Mouse (Mus musculus) liver, adult 2 months (tissue): Measurements from ENCODE around the gene Cyb5b. TPM values are rescaled to one million over a fixed set of nuclear protein-coding genes. Genes with fewer than 3 reads are reported as not detected.

ENCODE experiments used
- DNase-seq: peaks from one replicate; pipeline ENCODE4 v3.0.0-alpha.2; 2011; ENCODE audit warnings: low read depth, low spot score; ENCODE audit errors: extremely low read depth
- H3K27ac ChIP-seq: fragments of 200-500 bp; replicated peaks from 2 replicates; pipeline ENCODE4 v1.5.1; 2012; ENCODE audit warnings: low read depth, mild to moderate bottlenecking, control low read depth, inconsistent platforms, low read length; ENCODE audit not compliant: insufficient read depth
- H3K27me3 ChIP-seq: fragments of 200-500 bp; 2 replicates; pipeline ENCODE4 v1.6.1; 2012; ENCODE audit warnings: mild to moderate bottlenecking, moderate library complexity, low read length, inconsistent platforms; ENCODE audit not compliant: control insufficient read depth, insufficient read depth
- H3K36me3 ChIP-seq: fragments of 200-500 bp; 2 replicates; pipeline ENCODE4 v1.6.1; 2012; ENCODE audit warnings: low read length, inconsistent platforms; ENCODE audit not compliant: control insufficient read depth, insufficient read depth
- H3K4me1 ChIP-seq: fragments of 200-500 bp; 2 replicates; pipeline ENCODE4 v1.6.1; 2011; ENCODE audit warnings: low read length; ENCODE audit not compliant: control insufficient read depth, insufficient read depth
- H3K4me3 ChIP-seq: fragments of 200-500 bp; 2 replicates; pipeline ENCODE4 v1.5.1; 2011; ENCODE audit warnings: low read depth, mild to moderate bottlenecking, control low read depth, low read length, moderate library complexity; ENCODE audit not compliant: insufficient read depth
- H3K79me2 ChIP-seq: fragments of 200-500 bp; 2 replicates; pipeline ENCODE4 v1.6.1; 2012; ENCODE audit warnings: inconsistent platforms, mild to moderate bottlenecking, low read length, moderate library complexity; ENCODE audit not compliant: control insufficient read depth, insufficient read depth
- H3K9ac ChIP-seq: fragments of 200-500 bp; 2 replicates; pipeline ENCODE4 v1.6.1; 2012; ENCODE audit warnings: low read depth, mild to moderate bottlenecking, control low read depth, inconsistent platforms, low read length
- CTCF ChIP-seq: fragments of 200-500 bp; IDR thresholded peaks from 2 replicates; pipeline ENCODE4 v1.5.1; 2011; ENCODE audit warnings: low read depth, low read length, control low read depth
- POLR2A ChIP-seq: fragments of 200-500 bp; IDR thresholded peaks from 2 replicates; pipeline ENCODE4 v1.6.1; 2011; ENCODE audit warnings: low read length, control low read depth; ENCODE audit not compliant: insufficient read depth; ENCODE audit errors: extremely low read depth
- WGBS: fragments of 180-500 bp; shearing (Covaris S2); methylation state at CpG from one replicate; pipeline ENCODE4 v1.1.7; 2018; 5-methylcytosine and 5-hydroxymethylcytosine counted together
- polyA plus RNA-seq: library from polyadenylated mRNA; depleted of rRNA; stranded (reverse); fragments of >200 nt; gene quantifications from 2 replicates; pipeline ENCODE4 v1.2.3, GENCODE M21; 2012
- total RNA-seq: library from RNA; depleted of rRNA; stranded (reverse); fragments of >200 nt; gene quantifications from 2 replicates; pipeline ENCODE4 v1.2.3, GENCODE M21; 2014

Cyb5b gene
- total and polyA plus RNA-seq, 2 experiments: 223 to 256 TPM

DNA sequence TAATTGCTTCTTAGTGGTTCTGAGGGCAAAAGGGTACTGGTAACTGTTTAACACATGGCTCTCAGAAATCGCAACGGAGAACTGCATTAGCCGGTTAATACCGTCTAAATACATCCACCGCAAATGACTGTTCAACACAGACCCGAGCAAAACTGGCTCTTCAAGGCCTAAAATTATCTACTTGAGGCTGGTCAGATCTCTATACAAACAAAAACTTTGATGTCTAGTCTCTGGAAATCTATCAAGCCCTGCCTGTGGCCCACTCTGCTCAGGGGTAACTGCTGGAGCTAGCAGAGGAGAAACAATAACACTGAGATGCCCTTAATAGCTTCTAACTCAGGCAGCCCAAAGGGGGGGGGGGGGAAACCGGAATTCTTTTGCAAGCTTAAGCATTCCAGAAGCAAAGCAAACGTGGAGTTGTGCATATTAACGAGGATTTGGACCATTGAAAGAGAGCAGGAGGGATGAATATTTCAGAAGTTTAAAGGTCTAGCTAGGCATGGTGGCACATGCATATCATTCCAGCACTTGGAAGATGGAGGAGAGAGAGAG, 27.3 kb upstream of the Cyb5b start:
- Histone ChIP-seq H3K9ac (no peak overlapping the region), H3K27ac (no peak overlapping the region), H3K79me2 (no peaks in the 10 kb centered on the region), H3K27me3 (no peaks in the 10 kb centered on the region), H3K36me3 (no peaks in the 10 kb centered on the region), H3K4me3 (no peak overlapping the region), H3K4me1 (peaks cover 18% of the 10 kb centered on the region)
- 27% methylated on average over 9 of the region's 9 CpGs for WGBS
- TF ChIP-seq POLR2A: no peak
- no peak for TF ChIP-seq CTCF
- peak; percentile 44 for DNase-seq

DNA sequence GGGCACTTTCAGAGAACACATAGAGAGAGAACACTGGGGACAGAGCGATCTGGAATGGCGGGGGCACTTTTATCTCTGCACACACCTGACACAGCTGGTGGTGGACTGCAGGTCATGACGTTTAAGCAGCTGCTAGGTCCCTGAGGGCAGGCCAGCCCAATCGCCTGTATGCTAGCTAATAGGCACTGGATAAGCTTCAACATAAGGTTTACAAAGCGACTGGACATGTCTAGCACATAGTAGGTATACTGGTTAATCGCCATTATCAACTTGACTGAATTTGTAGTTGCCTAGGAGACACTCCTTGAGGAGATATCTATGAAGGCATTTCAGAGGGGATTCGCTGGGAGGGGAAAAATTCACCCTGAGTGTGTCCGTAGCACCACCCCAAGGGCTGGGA, 26.1 kb upstream of the Cyb5b start:
- H3K9ac ChIP-seq: no peak overlapping the region
- no peak for TF ChIP-seq CTCF
- TF ChIP-seq POLR2A: no peak
- 83% methylated on average over 8 of the region's 8 CpGs for whole genome bisulfite sequencing
- H3K36me3 ChIP-seq: no peaks in the 10 kb centered on the region
- no peak overlapping the region for H3K27ac ChIP-seq
- no peak for DNase-seq
- no peaks in the 10 kb centered on the region for H3K27me3 ChIP-seq
- H3K4me1 ChIP-seq: peaks cover 12% of the 10 kb centered on the region
- H3K4me3 ChIP-seq: no peak overlapping the region
- no peaks in the 10 kb centered on the region for H3K79me2 ChIP-seq

DNA sequence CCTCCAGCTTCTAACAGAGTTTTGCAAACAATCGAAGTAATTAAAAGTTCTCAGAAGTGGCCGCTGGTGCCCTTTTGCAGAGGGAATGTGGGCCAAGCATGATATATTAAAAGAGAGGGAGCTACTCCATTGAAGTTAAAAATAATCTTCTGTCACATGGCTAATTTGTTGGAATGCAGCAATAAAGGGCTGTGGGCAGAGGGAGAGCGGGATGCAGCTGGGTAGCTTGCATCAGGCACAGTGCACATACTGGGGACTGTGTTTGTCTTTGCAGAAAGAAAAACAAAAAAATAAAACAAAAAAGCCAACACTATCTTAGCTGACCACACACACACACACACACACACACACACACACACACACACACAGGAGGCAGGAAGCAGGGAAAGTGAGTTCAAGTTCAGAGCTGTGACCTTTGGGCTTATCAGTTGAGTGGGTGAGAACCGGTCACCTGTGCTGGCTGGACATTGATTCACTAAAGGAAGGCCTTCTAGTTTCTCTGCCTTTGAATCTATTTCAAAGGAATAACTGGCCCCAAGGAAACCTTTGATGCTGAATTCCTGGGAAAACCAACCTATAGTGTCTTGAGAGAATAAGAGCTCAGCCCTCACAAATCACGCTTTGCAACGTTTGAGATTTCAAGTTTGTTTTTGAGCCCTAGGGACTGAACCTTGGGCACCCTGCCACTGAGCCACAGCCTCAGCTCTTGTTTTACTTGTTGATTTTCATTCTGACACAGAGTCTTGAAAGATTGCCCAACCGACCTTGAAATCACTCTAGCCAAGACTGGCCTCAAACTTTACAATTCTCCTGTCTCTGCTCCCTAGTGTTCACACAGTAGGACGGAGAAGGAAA, 21.0 kb upstream of the Cyb5b start:
- Histone ChIP-seq H3K9ac (no peak overlapping the region), H3K36me3 (no peaks in the 10 kb centered on the region), H3K27me3 (no peaks in the 10 kb centered on the region), H3K27ac (peak overlapping the region; percentile 54), H3K4me3 (no peak overlapping the region), H3K79me2 (no peaks in the 10 kb centered on the region), H3K4me1 (peaks cover 12% of the 10 kb centered on the region)
- TF ChIP-seq POLR2A (no peak), CTCF (no peak)
- WGBS: 16% methylated on average over 8 of the region's 8 CpGs
- peak; percentile 96 for DNase-seq

DNA sequence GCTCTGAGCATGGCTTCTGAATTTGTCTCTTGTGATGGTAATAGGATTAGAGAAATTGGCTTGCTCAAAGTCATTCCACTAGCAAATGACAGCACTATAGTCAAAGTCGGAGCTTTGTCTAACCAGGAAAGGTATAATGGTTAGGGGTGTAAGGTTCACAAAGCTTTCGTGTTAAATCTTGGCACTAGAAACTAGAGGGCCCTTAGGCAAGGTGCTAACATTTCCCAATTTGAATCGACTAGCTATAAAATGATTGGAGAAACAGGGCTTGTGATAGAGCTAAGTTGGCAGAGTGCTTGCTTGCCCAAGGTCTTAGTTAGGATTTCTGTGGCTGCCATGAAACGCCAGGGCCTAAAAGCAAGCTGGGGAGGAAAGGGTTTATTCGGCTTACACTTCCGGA, 20.4 kb upstream of the Cyb5b start:
- Histone ChIP-seq H3K27ac (peak overlapping the region; percentile 54), H3K79me2 (no peaks in the 10 kb centered on the region), H3K4me1 (peaks cover 12% of the 10 kb centered on the region), H3K4me3 (no peak overlapping the region), H3K27me3 (no peaks in the 10 kb centered on the region), H3K36me3 (no peaks in the 10 kb centered on the region), H3K9ac (no peak overlapping the region)
- TF ChIP-seq POLR2A: no peak
- no peak for DNase-seq
- WGBS: 43% methylated on average over 6 of the region's 6 CpGs

DNA sequence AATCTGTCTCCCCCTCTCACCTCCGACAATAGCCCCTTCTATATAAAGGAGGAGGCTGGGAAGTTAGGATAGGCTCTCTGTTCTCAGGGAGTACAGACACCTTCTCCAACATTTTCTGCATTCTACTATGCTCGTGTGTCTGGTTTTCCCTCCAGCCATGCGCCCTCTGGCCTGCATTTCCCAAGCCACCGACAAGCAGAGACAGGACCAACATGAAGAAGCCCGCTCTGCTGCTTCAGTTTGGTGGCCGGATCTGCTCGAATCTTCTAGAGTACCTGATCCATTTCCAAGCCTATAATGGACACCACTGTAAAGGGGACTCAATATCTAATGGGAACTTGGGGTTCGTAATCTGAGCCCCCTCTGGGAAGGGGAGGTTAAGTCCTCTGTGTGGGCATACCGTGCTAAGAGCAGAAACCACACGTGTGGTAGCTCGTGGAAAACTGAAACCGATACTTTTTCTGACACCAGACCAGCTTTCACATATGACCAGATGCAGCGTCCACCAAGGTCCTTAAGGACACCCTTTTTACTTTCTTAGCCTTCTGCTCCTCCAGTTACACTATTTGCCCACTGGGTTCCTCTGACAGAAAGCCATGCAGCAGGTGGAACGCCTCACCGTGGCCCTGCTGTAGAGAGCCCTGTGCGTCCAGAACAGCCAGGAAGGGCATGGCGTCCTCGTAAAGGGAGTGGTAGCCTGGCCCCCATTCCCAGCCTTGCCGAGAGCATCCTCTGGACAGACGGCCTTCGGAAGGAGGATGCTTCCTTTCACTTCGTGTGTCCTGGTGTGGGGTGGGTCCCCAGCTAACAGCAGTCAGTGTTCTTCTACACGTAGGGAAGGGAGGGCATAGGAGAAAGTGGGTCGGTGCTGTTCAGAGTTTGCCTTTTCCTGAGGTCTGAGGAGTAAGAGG, 17.6 kb upstream of the Cyb5b start:
- Histone ChIP-seq H3K27ac (no peak overlapping the region), H3K4me3 (no peak overlapping the region), H3K9ac (no peak overlapping the region), H3K4me1 (peaks cover 13% of the 10 kb centered on the region), H3K36me3 (no peaks in the 10 kb centered on the region), H3K79me2 (no peaks in the 10 kb centered on the region), H3K27me3 (no peaks in the 10 kb centered on the region)
- no peak for DNase-seq
- no peak for TF ChIP-seq CTCF
- TF ChIP-seq POLR2A: no peak
- WGBS: 85% methylated on average over 24 of the region's 24 CpGs
